ENCODE assay signal across 24 mouse cellular contexts in the genomic region with DNA sequence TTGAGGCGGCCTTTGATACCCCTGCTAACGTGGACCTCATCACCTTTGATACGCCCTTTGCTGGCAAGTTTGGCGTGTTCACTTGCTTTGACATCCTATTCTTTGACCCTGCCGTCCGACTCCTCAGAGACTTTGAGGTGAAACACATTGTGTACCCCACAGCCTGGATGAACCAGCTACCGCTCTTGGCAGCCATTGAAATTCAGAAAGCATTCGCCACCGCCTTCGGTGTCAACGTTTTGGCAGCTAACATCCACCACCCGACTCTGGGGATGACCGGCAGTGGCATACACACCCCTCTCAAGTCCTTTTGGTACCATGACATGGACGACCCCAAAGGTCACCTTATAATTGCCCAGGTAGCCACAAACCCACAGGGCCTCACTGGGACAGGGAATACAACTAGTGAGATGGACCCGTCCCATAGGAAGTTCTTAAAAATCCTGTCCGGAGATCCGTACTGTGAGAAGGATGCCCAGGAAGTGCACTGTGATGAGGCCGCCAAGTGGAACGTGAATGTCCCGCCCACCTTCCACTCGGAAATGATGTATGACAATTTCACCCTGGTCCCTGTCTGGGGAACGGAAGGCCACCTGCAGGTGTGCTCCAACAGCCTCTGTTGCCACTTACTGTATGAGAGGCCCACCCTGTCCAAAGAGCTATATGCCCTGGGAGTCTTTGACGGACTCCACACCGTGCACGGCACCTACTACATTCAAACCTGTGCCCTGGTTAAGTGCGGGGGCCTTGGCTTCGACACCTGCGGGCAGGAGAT. TPM values are rescaled to one million over a fixed set of nuclear protein-coding genes. Genes with fewer than 3 reads are reported as not detected.
A peak's percentile ranks its signal among the peaks of the same experiment; 100 is the strongest.
DNase-seq lines count a peak whose midpoint lies in the region; ATAC-seq and TF ChIP-seq lines count a peak whose summit lies in the region.
"Had no signal": no experiment of that assay in that cellular context is flagged by ENCODE, and none has a peak within 500 bp of the region (broad histone marks: within the 10 kb centered on the region; RNA-seq: fewer than 3 reads in every experiment).

No protein-coding gene starts in this region.

- H3K27me3 ChIP-seq in heart, adult 2 months (ENCODE audit: control insufficient read depth, insufficient read depth, low read length), result no peaks in the 10 kb centered on the region
- no peaks in the 10 kb centered on the region for H3K27me3 ChIP-seq in liver, embryonic 11.5 days (replicated peaks; ENCODE audit: control insufficient read depth, insufficient read depth, low read length)
- H3K27me3 ChIP-seq: embryonic facial prominence, embryonic 12.5 days; kidney, embryonic 15.5 days; midbrain, embryonic 15.5 days; Patski had no signal

- no peaks in the 10 kb centered on the region for H3K36me3 ChIP-seq in heart, adult 2 months (ENCODE audit: control insufficient read depth, insufficient read depth, low read length)
- H3K36me3 ChIP-seq in liver, embryonic 11.5 days (ENCODE audit: control insufficient read depth, insufficient read depth, low read length), result peaks cover 4% of the 10 kb centered on the region; the same call in 1 of the 2 replicates
- H3K36me3 ChIP-seq in macrophage (ENCODE audit: inconsistent target), result no peaks in the 10 kb centered on the region
- H3K36me3 ChIP-seq: midbrain, embryonic 15.5 days had no signal

- 90% methylated on average over 28 of the region's 28 CpGs for WGBS in heart, adult 2 months
- 95% methylated on average over 28 of the region's 28 CpGs for WGBS in liver, embryonic 11.5 days
- 93% methylated on average over 27 of the region's 28 CpGs for WGBS in macrophage (ENCODE audit: missing documents)

- ATAC-seq in liver, embryonic 11.5 days (replicated peaks; ENCODE audit: low FRiP score), result no peak
- ATAC-seq: activated CD4-positive, CD25-positive, alpha-beta regulatory T cell, adult 4 months; forebrain, postnatal 0 days; midbrain, embryonic 15.5 days; Patski had no signal

- peak; percentile 4 to 18 for DNase-seq in heart, adult 2 months
- no peak for DNase-seq in heart, adult 18-20 months
- peak; percentile 24 for DNase-seq in liver, embryonic 11.5 days (ENCODE audit: low spot score)
- no peak for DNase-seq in liver
- no peak for DNase-seq in kidney, adult 11 months
- DNase-seq: adrenal gland, postnatal 14 days; cerebellum, adult 2 months; forebrain, postnatal 0 days; lung, adult 18-20 months; lung, postnatal 36 days; thymus, postnatal 25 days had no signal

- no peak overlapping the region for H3K4me2 ChIP-seq in liver, embryonic 11.5 days
- H3K4me2 ChIP-seq: embryonic facial prominence, embryonic 12.5 days; heart, embryonic 11.5 days; kidney, embryonic 15.5 days; midbrain, embryonic 15.5 days had no signal

- no peaks in the 10 kb centered on the region for H3K79me2 ChIP-seq in heart, adult 2 months (replicated peaks; ENCODE audit: control insufficient read depth, insufficient read depth, low read length)
- H3K79me2 ChIP-seq in macrophage (ENCODE audit: inconsistent target), result no peaks in the 10 kb centered on the region

- intact Hi-C loops in heart, adult 2 months (cut with DNase I), result loop anchor here (10.0 kb wide), 1 partner anchor 238 kb away; no protein-coding TSS in a partner anchor

- peaks cover 36% of the 10 kb centered on the region for H3K4me1 ChIP-seq in heart, adult 2 months (ENCODE audit: control insufficient read depth, insufficient read depth, low read length)
- H3K4me1 ChIP-seq in liver, embryonic 11.5 days (replicated peaks; ENCODE audit: control insufficient read depth, insufficient read depth, low read length), result peaks cover 23% of the 10 kb centered on the region
- H3K4me1 ChIP-seq in brown adipose tissue, adult 24 weeks (ENCODE audit: control insufficient read depth, insufficient read depth, insufficient read length, low read length), result peaks cover 42% of the 10 kb centered on the region

- no peak for TF ChIP-seq CTCF in heart, adult 2 months (IDR thresholded peaks at IDR 0.05)

- no peak for TF ChIP-seq EP300 in heart, adult 2 months (IDR thresholded peaks at IDR 0.05; ENCODE audit: insufficient read depth, low read depth, low read length)

- peak overlapping the region; percentile 89 for H3K27ac ChIP-seq in heart, adult 2 months
- H3K27ac ChIP-seq in liver, embryonic 11.5 days (ENCODE audit: low read depth, low read length), result no peak overlapping the region
- H3K27ac ChIP-seq in brown adipose tissue, adult 24 weeks (replicated peaks; ENCODE audit: low read depth, low read length), result peak overlapping the region; percentile 64
- 0 out of 2 replicates have a peak overlapping the region, but pooled peaks have one; percentile 93 for H3K27ac ChIP-seq in macrophage
- H3K27ac ChIP-seq: embryonic facial prominence, embryonic 12.5 days; midbrain, embryonic 15.5 days had no signal

- TF ChIP-seq POLR2A in heart, adult 2 months (IDR thresholded peaks at IDR 0.05; ENCODE audit: insufficient read depth, low read depth, low read length), result no peak

- no peak overlapping the region for H3K4me3 ChIP-seq in heart, adult 2 months
- no peak overlapping the region for H3K4me3 ChIP-seq in liver, embryonic 11.5 days (ENCODE audit: low read depth, low read length)
- no peak overlapping the region for H3K4me3 ChIP-seq in brown adipose tissue, adult 24 weeks (ENCODE audit: insufficient read depth, low read depth, low read length)
- H3K4me3 ChIP-seq in macrophage (ENCODE audit: inconsistent target), result no peak overlapping the region
- H3K4me3 ChIP-seq: embryonic facial prominence, embryonic 12.5 days; kidney, embryonic 15.5 days; midbrain, embryonic 15.5 days had no signal

- no peak overlapping the region for H3K9ac ChIP-seq in heart, adult 2 months (ENCODE audit: low read depth, low read length)
- H3K9ac ChIP-seq in liver, embryonic 11.5 days (ENCODE audit: low read depth, low read length), result no peak overlapping the region
- H3K9ac ChIP-seq: embryonic facial prominence, embryonic 12.5 days; forebrain, postnatal 0 days; kidney, embryonic 15.5 days; midbrain, embryonic 15.5 days had no signal

- no peaks in the 10 kb centered on the region for H3K9me3 ChIP-seq in liver, embryonic 11.5 days (ENCODE audit: control insufficient read depth, low read length)
- H3K9me3 ChIP-seq: embryonic facial prominence, embryonic 12.5 days; kidney, embryonic 15.5 days; midbrain, embryonic 15.5 days had no signal

RNA-seq across cellular contexts. Expression of a gene that starts 26.0 kb away (rescaled TPM):
- 10 to 100 TPM in 1 of 2 experiments, 1 to 10 TPM in 1; 8.2 to 10.1 TPM for total RNA-seq in heart, adult 2 months (2021)
- 10.5 and 11.2 TPM in 2 replicates for polyA plus RNA-seq in heart, adult 2 months (2012; rRNA removed)
- total RNA-seq in heart, adult 18-20 months (2021), result 10 to 100 TPM; 10.9 to 11.5 TPM
- polyA plus RNA-seq in liver, embryonic 11.5 days (2014; fragmentation: Nextera tagmentation; extraction: Ambion mirVana), result 8.1 and 10.5 TPM in 2 replicates
- polyA plus RNA-seq in brown adipose tissue, adult 24 weeks (2012; ENCODE audit: insufficient read depth, insufficient read length, missing spikeins), result 77.1 and 106 TPM in 2 replicates
- 10 to 100 TPM in 7 of 26 experiments, 1 to 10 TPM in 17, under 1 TPM in 1, not detected in 1; 0.91 to 22.8 (median 6.3) TPM for total RNA-seq in macrophage (2018; cell fraction: chromatin; rRNA removed)
- 1 to 10 TPM; 2.5 to 6.6 (median 4.2) TPM for total RNA-seq in macrophage (2018; cell fraction: cytosol; rRNA removed)
- 10 to 100 TPM in 2 of 26 experiments, 1 to 10 TPM in 24; 1.3 to 12.4 (median 3.7) TPM for total RNA-seq in macrophage (2018; cell fraction: nucleus; rRNA removed)
- polyA plus RNA-seq in macrophage (2018), result 2.4 to 6.6 TPM (median 3.2 TPM) in 3 replicates

RNA-seq across cellular contexts. Expression of a gene that starts 26.3 kb away (rescaled TPM):
- 10 to 100 TPM; 10.7 to 10.8 TPM for total RNA-seq in heart, adult 2 months (2021)
- 19.1 and 29.1 TPM in 2 replicates for polyA plus RNA-seq in heart, adult 2 months (2012; rRNA removed)
- total RNA-seq in heart, adult 18-20 months (2021), result 10 to 100 TPM in 1 of 2 experiments, 1 to 10 TPM in 1; 7.8 to 13.2 TPM
- 11.4 and 13.3 TPM in 2 replicates for polyA plus RNA-seq in liver, embryonic 11.5 days (2014; fragmentation: Nextera tagmentation; extraction: Ambion mirVana)
- polyA plus RNA-seq in brown adipose tissue, adult 24 weeks (2012; ENCODE audit: insufficient read depth, insufficient read length, missing spikeins), result 27.9 and 30.4 TPM in 2 replicates
- 1 to 10 TPM in 25 of 26 experiments, under 1 TPM in 1; 0.87 to 4.8 (median 2.7) TPM for total RNA-seq in macrophage (2018; cell fraction: chromatin; rRNA removed)
- 10 to 100 TPM in 24 of 26 experiments, 1 to 10 TPM in 2; 8.0 to 16.2 (median 12.1) TPM for total RNA-seq in macrophage (2018; cell fraction: cytosol; rRNA removed)
- 10 to 100 TPM in 16 of 26 experiments, 1 to 10 TPM in 10; 1.9 to 16.0 (median 11.4) TPM for total RNA-seq in macrophage (2018; cell fraction: nucleus; rRNA removed)
- polyA plus RNA-seq in macrophage (2018), result 9.4 to 12.8 TPM (median 11.9 TPM) in 3 replicates

RNA-seq across cellular contexts. Expression of a gene that starts 26.4 kb away (rescaled TPM):
- under 1 TPM; 0.66 to 0.86 TPM for total RNA-seq in heart, adult 2 months (2021)
- polyA plus RNA-seq in heart, adult 2 months (2012; rRNA removed), result 2.4 TPM in 1 of 2 replicates, not detected in the other
- total RNA-seq in heart, adult 18-20 months (2021), result 1 to 10 TPM in 1 of 2 experiments, not detected in 1; 2.1 TPM
- 0.19 and 1.9 TPM in 2 replicates for polyA plus RNA-seq in liver, embryonic 11.5 days (2014; fragmentation: Nextera tagmentation; extraction: Ambion mirVana)
- not detected in 2 replicates for polyA plus RNA-seq in brown adipose tissue, adult 24 weeks (2012; ENCODE audit: insufficient read depth, insufficient read length, missing spikeins)
- total RNA-seq in macrophage (2018; cell fraction: chromatin; rRNA removed), result 1 to 10 TPM in 1 of 26 experiments, not detected in 25; 1.3 TPM
- total RNA-seq in macrophage (2018; cell fraction: cytosol; rRNA removed), result under 1 TPM in 1 of 26 experiments, not detected in 25; 0.22 TPM
- under 1 TPM in 2 of 26 experiments, not detected in 24; 0.44 to 0.72 TPM for total RNA-seq in macrophage (2018; cell fraction: nucleus; rRNA removed)
- polyA plus RNA-seq in macrophage (2018), result not detected in 3 replicates
- total RNA-seq: common myeloid progenitor, adult 5-6 weeks; forebrain, postnatal 0 days; gastrocnemius, adult 18-20 months; hematopoietic stem cell, adult 5-6 weeks; layer of hippocampus, adult 8-10 months had no signal
- polyA plus RNA-seq: activated CD4-positive, CD25-positive, alpha-beta regulatory T cell, adult 4 months; cerebellum, adult 2 months; neural tube, embryonic 11.5 days had no signal

Comparison
In these comparisons a context has a peak if more than half of its experiments do, and no peak if none do; other contexts are left out.
1. DNase-seq: peak in heart, adult 2 months (2 of 2) and liver, embryonic 11.5 days (single experiment); none in heart, adult 18-20 months (0 of 2), liver (single experiment) and kidney, adult 11 months (single experiment).